Mouse (Mus musculus) heart, adult 10 weeks (tissue): ENCODE data around the gene Lrrc30. TPM values are rescaled to one million over a fixed set of nuclear protein-coding genes. Genes with fewer than 3 reads are reported as not detected.

Experiments
- polyA plus RNA-seq: library from polyadenylated mRNA; stranded (reverse); fragments of 350-450 nt; fragmentation: Illumina TruSeq; extraction: RNeasy Lipid Tissue Mini Kit (QIAGEN cat#74804); gene quantifications from one replicate; pipeline ENCODE4 v1.2.3, GENCODE M21; 2014; ENCODE audit warnings: low read depth, low replicate concordance

Lrrc30 gene
- polyA plus RNA-seq = 1.2 TPM

GRCm38 (mm10) chr17:67632676-67633339, at the start of gene Lrrc30:
Gene Lrrc30, minus strand, starts transcription at chr17:67632723.

Other genes starting within 250 kb of the Lrrc30 start
- not detected for gene Lama1, start 64.5 kb upstream of the Lrrc30 start, polyA plus RNA-seq